Mouse (Mus musculus) embryo, embryonic 9.5 days (tissue): ENCODE results near the gene Prcd.
"Not testable (repeated sequence)": the region's sequence is repeated elsewhere in the genome, so short reads cannot be mapped to it uniquely, and the experiment has no call there.

Experiments used
- DNase-seq: peaks from one replicate; pipeline ENCODE4 v3.0.0-alpha.2; 2017; ENCODE audit errors: extremely low spot score

Prcd gene

GRCm38 (mm10) chr11:116649711-116650337 lies 3.5 kb upstream of the Prcd start:
- DNase-seq: no peak

DNA sequence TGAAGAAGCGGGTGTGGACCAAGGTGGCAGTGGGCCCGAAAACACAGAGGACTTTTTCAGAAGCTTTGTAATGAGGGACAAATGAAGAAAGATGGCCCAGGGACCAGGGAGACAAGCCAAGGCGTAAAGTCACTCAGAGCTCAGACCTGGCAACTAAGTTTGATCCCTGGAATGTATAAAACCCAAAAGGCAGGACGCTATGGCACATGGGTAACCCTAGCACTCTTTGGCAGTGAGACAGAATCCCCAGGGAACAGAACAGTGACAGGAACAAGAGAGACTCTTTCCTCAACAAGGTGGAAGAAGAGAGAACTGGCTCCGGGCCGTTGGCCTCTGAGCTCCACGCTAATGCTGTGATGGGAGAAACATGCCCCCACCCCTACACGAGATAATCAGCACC lies 2.5 kb upstream of the Prcd start:
- no peak for DNase-seq

GRCm38 (mm10) chr11:116651339-116651738 lies 2.0 kb upstream of the Prcd start:
- DNase-seq: no peak

DNA sequence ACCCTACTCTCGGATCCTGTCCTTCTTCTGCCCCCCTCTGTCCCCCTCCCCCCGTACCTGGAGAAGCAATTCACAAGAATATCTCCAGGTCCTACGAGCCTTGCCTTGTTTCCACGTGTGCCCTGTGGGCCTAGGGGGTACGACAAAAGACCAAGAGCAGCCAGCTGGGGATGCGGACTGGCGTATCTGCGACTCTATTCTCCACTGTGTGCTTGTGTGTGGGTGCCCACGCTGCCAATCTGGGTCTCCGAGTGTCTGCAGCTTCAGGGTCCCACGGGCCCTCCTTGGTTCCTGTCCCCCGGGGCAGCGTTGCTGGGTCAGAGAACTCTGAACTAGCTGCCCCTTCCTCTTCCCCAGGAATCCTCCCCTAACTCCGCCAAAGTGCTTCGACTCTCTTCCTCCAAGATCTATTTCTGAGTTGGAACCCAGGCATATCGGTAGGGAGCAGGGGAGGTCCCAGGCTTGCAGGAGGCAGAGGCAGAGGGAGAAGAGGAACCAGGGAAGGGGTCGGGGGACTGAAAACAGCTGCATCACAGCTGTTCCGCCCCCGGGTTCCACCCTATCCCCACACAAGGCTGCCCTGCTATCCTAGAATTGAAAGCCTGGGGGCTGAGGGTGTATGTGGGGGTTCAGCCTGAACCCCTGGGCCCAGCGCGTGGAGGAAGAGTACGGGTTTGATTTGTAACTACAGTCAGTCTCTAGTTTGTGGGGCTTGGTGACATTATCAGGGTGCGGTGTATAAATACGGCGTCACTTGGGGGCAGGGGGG lies 820 bp upstream of the Prcd start:
- DNase-seq: no peak

- peak; percentile 51 for DNase-seq
Measured at GRCm38 (mm10) chr11:116653709-116654221, 431 bp downstream of the Prcd start.

DNA sequence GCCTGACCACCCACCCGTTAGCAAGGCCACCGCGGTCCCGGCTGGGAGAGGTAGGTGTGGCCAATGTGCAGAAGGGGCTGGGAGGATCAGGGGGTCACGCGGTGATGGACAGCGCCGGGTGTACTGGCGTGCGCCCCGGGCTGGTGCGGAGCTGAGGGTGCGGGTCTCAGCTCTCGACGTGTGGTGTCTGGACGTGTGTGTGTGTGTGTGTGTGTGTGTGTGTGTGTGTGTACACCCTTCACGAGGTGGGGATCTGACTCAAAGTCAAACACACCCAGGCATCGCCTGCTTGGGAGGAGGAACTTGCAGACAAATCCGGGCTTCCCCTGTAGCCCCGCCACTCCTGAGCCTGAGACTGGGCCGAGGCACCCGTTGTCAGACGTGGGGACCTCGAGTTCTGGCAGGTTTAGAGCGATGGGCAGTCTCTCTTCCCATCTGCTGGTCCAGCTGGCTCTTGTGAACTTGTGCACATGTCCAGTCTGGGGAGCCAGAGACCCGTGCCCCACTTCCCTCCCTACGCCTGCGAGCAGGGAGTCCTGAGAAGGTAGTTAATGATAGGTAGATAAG lies 1.0 kb downstream of the Prcd start, which contains the start of gene Cygb:
Gene Cygb, minus strand, starts transcription at position 59 of the 567 bp plus-strand sequence.
- DNase-seq: no peak

- no peak for DNase-seq
Measured at GRCm38 (mm10) chr11:116656348-116657191, 3.2 kb downstream of the Prcd start.

DNA sequence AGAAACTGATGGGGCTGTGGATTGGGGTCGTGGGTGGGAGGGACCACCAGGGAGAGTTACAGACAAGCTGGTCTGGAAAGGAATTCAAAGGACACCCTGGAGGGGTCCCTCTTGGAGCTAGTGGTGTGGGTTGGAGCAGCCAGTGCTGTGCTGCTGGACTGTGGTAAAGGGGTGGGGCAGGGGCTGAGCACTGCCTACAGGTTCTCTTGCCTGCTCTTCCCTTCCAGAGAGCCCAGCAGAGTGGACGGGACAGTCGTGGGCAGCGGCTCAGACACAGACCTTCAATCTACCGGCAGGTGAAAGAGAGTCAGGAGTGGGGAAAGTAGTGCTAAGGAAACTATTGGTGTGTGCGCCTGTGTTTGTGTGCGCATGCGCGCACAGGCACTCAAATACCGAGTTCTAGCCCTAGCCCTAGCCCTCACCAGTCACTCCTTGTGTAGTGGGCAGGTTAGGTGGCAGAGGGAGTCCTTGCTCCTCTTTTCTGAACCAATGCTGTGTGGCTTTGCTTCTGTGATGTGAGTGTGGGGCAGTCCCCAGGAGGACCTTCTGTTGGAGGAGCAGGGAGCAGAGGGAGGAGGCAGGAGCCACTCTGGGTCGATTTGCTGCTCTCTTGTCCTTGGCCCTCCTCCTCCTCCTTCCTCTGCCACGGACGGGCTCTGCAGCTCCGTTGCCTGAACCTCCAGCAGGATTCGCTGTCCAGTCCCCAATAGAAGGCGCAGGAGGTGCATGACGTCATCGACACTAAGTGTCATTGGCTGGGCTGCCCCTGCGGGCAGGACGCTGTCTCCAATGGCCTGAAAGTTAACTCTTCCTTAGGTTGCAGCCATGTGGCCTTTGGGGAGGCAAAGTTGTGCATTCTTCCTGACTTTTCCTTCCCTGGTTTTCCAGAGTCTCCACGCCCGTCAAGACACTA lies 4.2 kb downstream of the Prcd start:
- peak; percentile 92 for DNase-seq

DNA sequence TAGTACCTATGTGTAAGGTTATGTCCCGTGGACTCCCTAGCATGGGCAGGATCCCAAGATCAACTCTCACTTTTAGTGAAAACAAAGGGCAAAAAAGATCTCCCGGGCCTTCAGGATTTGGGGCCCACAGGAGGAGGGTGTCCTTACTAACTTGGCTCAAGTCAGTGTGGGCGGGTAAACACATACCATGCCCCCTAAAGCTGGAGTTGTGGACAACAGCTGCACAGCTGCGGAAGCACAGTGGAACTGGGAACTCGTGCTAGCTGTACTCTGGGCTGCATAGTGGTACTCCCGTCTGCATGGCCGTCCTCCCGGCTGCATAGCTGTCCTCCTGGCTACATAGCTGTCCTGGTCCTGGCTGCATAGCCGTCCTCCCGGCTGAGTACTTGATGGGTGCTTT lies 4.9 kb downstream of the Prcd start:
- no peak for DNase-seq

GRCm38 (mm10) chr11:116659027-116659621 lies 5.8 kb downstream of the Prcd start:
- DNase-seq: no peak

GRCm38 (mm10) chr11:116660181-116660580 lies 6.8 kb downstream of the Prcd start:
- DNase-seq: no peak

- DNase-seq: no peak
Measured at GRCm38 (mm10) chr11:116661291-116661947, 8.1 kb downstream of the Prcd start.

GRCm38 (mm10) chr11:116661948-116662377 lies 8.6 kb downstream of the Prcd start:
- DNase-seq: no peak

DNA sequence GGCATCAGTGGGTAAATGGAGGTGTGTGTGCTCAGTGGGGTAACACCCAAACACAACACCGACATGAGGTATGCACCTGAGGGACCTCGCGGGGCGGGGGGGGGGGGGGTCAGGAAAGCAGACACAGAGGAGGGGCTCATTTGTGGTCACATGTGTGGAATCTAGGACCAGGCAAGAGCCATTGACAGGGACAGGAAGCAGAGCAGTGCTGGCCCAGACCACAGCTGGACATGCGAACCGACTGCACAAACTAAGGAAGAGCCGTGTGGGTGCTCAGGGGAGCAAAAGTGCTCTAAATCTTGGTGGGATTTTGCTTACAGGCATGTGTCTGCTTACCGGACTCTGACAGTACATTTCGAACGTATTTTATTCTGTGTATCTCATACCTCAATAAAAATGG lies 12.0 kb downstream of the Prcd start:
- no peak for DNase-seq

DNA sequence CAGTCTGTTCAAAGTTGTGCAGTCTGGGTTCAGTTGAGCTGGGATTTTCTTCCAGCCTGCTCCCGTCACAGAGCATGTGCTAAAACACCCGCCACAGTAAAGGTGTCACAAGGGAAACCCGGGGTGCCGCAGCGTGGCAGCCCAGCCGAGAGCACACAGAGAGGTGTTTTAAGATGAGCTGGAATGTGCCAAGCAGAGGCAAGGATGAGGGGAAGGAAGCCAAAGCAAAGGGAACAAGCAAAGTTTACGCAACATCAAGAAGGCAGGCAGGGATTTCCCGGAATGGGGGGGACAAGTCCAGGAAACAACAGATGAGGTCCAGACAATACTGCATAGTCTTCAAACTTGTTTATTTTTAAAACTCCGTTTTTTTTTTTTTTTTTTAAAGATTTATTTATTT lies 13.2 kb downstream of the Prcd start:
- no peak for DNase-seq

DNA sequence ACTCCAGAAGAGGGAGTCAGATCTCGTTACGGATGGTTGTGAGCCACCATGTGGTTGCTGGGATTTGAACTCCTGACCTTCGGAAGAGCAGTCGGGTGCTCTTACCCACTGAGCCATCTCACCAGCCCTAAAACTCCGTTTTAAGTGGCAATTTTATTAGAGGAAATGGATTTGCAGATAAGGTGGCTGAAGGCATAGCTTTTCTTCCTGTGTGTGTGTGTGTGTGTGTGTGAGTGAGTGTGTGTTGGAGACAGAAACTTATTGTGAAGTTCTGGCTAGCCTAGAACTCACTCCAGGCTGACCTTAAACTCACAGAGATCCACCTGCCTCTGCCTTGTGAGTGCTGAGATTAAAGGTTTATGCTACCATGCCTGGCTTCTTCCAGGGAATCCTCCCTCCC lies 13.7 kb downstream of the Prcd start:
- DNase-seq: not testable (repeated sequence)

- no peak for DNase-seq
Measured at GRCm38 (mm10) chr11:116667930-116668329, 14.6 kb downstream of the Prcd start.

GRCm38 (mm10) chr11:116668381-116668825 lies 15.1 kb downstream of the Prcd start:
- DNase-seq: no peak

DNA sequence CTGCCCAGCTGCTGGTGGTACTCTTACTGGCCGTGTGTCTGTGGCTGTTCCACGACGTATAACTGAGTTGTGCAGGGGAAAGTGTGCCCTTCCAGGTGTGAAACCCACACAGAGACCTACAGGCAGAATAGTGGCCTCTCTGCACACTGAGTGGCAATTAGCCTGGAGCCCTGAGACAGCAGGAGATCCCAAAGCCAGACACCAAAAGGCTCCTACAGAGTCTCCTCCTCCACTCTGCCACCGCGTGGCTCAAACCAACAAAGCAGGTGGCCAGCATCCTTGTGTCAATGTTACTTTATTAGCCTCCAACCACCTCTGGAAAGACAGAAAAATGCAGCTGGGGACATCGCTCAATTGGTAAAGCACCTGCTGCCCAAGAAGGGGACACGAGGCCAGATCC lies 15.5 kb downstream of the Prcd start:
- DNase-seq: no peak

DNA sequence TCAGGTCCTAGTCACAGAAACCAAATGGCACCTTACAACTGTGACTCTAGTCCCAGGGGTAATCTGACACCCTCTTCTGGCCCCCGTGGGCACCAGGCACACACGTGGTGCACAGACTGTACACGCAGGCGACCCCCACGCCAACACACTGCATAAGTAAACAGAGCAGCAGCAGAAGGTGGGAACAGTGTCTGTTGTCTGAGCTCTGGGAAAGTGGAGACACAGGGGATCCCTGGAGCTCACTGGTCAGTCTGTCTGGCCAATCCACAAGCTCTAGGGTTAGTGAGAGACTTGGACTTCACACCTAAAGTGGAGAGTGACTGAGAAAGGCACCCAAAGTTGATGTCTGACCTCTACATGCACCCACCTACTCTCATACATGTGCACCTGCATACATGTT lies 16.0 kb downstream of the Prcd start:
- no peak for DNase-seq
